Mouse (Mus musculus) limb, embryonic 14.5 days (tissue): ENCODE results near the gene Agrn. TPM values are rescaled to one million over a fixed set of nuclear protein-coding genes. Genes with fewer than 3 reads are reported as not detected.
"Not testable (repeated sequence)": the region's sequence is repeated elsewhere in the genome, so short reads cannot be mapped to it uniquely, and the experiment has no call there.

Source experiments
- ATAC-seq: fragments of 200-750 bp; cut with Nextera tagmentation; 2 replicates; pipeline ENCODE4 v1.8.0; 2017; ENCODE audit warnings: low read depth, moderate number of reproducible peaks, moderate TSS enrichment; ENCODE audit not compliant: low FRiP score
- DNase-seq: peaks from one replicate; pipeline ENCODE4 v3.0.0-alpha.2; 2015; ENCODE audit warnings: low spot score
- H3K27ac ChIP-seq: fragments of 300-500 bp; sonication (generic); replicated peaks from 2 replicates; pipeline ENCODE4 v1.5.1; 2014; ENCODE audit warnings: low read depth, mild to moderate bottlenecking, low read length, moderate library complexity, mixed read lengths
- H3K27me3 ChIP-seq: fragments of 300-500 bp; sonication (generic); 2 replicates; pipeline ENCODE4 v1.6.1; 2014; ENCODE audit warnings: low read length, mixed read lengths; ENCODE audit not compliant: control insufficient read depth, insufficient read depth
- H3K36me3 ChIP-seq: fragments of 300-500 bp; sonication (generic); 2 replicates; pipeline ENCODE4 v1.6.1; 2014; ENCODE audit warnings: mild to moderate bottlenecking, low read length, moderate library complexity, mixed read lengths; ENCODE audit not compliant: control insufficient read depth, insufficient read depth
- H3K4me1 ChIP-seq: fragments of 300-500 bp; sonication (generic); 2 replicates; pipeline ENCODE4 v1.6.1; 2014; ENCODE audit warnings: antibody characterized with exemption, low read length, mixed read lengths; ENCODE audit not compliant: control insufficient read depth, insufficient read depth
- H3K4me2 ChIP-seq: fragments of 300-500 bp; sonication (generic); replicated peaks from 2 replicates; pipeline ENCODE4 v1.6.1; 2014; ENCODE audit warnings: low read depth, mild to moderate bottlenecking, low read length, moderate library complexity; ENCODE audit not compliant: severe bottlenecking
- H3K4me3 ChIP-seq: fragments of 300-500 bp; sonication (generic); replicated peaks from 2 replicates; pipeline ENCODE4 v1.5.1; 2014; ENCODE audit warnings: low read length
- H3K9ac ChIP-seq: fragments of 300-500 bp; sonication (generic); 2 replicates; pipeline ENCODE4 v1.6.1; 2014; ENCODE audit warnings: mild to moderate bottlenecking, low read depth, low read length, moderate library complexity; ENCODE audit not compliant: severe bottlenecking
- H3K9me3 ChIP-seq: fragments of 300-500 bp; sonication (generic); 2 replicates; pipeline ENCODE4 v1.6.1; 2016; ENCODE audit warnings: low read length; ENCODE audit not compliant: control insufficient read depth
- POLR2A ChIP-seq: fragments of 200-500 bp; IDR thresholded peaks from 2 replicates; pipeline ENCODE4 v1.8.0; 2012; ENCODE audit warnings: inconsistent platforms, mild to moderate bottlenecking, moderate library complexity, borderline replicate concordance; ENCODE audit not compliant: insufficient read depth, insufficient read length; ENCODE audit errors: extremely low read depth
- WGBS: fragments of 180-500 bp; shearing (Covaris S2); extraction: QIAGEN DNeasy Blood & Tissue Kit; methylation state at CpG from one replicate; pipeline ENCODE4 v1.1.7; 2014; 5-methylcytosine and 5-hydroxymethylcytosine counted together
- polyA plus RNA-seq, 2 experiments: library from polyadenylated mRNA; depleted of rRNA in 1 of 2; stranded (reverse) in 1 of 2; unstranded in 1 of 2; fragments of >200 nt; fragmentation: Nextera tagmentation in 1 of 2; extraction: Ambion mirVana in 1 of 2; gene quantifications; 2 replicates each; pipeline versions ENCODE4 v1.2.1 to v1.2.3; 2012 to 2014

The Agrn gene
- polyA plus RNA-seq, 2 experiments: 78.5 to 264 TPM

DNA sequence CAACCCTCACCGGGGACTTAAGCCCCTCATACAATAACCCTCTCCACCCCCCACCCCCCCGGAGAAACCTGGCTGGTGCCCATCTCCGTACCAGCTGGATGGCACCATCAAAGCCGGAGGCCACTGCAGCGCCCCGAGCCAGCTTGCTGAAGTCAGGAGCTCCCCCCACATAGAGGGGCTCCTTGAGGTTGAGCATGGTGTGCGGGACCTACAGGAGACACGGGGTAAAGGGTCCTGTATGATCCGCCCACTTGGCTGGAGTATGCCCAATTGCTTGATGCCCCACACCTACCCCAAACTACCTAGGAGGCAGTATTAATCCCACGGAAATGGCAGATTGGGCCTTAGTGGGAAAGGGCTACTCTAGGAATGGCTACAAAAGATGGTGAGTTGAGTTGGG lies 28.2 kb downstream of the Agrn start:
- Histone ChIP-seq H3K36me3 (peaks cover 99% of the 10 kb centered on the region), H3K4me1 (no peaks in the 10 kb centered on the region), H3K4me2 (no peak overlapping the region), H3K27ac (no peak overlapping the region), H3K9me3 (no peaks in the 10 kb centered on the region), H3K27me3 (no peaks in the 10 kb centered on the region), H3K4me3 (no peak overlapping the region), H3K9ac (no peak overlapping the region)
- DNase-seq (no peak), ATAC-seq (no peak)
- TF ChIP-seq POLR2A: no peak
- WGBS: 96% methylated on average over 10 of the region's 10 CpGs

DNA sequence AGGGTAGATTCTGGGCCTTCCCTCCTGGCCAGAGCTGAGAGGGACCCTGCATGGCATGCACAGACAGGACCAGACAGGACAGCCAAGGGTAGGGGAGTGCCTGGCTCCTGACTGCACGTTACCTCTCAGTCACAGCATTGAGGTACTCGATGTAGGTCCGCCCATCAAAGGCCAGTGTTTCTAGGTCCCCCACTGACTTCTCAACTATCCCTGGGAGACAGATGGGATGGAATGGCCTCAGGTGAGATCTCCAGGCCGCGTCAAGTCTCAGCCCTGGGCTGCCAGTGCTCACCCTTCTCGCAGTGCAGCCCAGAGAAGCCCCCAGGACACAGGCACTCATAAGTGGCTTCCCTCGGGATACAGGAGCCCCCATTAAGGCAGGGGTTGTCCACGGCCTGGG lies 28.7 kb downstream of the Agrn start:
- no peaks in the 10 kb centered on the region for H3K27me3 ChIP-seq
- DNase-seq (no peak), ATAC-seq (no peak)
- no peak overlapping the region for H3K27ac ChIP-seq
- H3K36me3 ChIP-seq: peaks cover 98% of the 10 kb centered on the region
- no peak for TF ChIP-seq POLR2A
- H3K4me3 ChIP-seq: no peak overlapping the region
- no peaks in the 10 kb centered on the region for H3K9me3 ChIP-seq
- H3K4me2 ChIP-seq: no peak overlapping the region
- H3K4me1 ChIP-seq: no peaks in the 10 kb centered on the region
- H3K9ac ChIP-seq: no peak overlapping the region
- 78% methylated on average over 8 of the region's 8 CpGs for WGBS

DNA sequence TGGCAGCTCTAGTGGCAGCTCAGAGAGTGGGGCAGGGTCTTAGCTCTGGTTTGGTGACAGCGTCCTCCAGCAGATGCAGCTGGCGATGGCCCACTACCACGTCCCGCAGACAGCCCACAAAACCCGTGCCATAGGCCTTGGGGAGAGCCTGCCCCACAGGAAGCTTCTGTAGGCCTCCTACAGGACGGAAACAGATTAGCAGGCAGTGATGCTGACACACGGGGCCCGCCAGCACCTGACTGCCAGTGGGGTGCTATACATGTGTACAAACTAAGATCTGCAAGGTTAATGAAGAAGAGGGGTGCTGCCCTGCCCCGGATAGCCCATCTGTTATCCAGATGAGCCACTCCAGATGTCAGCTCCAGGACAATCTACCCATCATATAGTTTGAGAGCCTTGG lies 30.8 kb downstream of the Agrn start:
- Histone ChIP-seq H3K4me1 (no peaks in the 10 kb centered on the region), H3K4me3 (no peak overlapping the region), H3K27me3 (no peaks in the 10 kb centered on the region), H3K4me2 (no peak overlapping the region), H3K27ac (no peak overlapping the region), H3K9me3 (peaks cover 2% of the 10 kb centered on the region; the same call in 1 of the 2 replicates), H3K9ac (no peak overlapping the region), H3K36me3 (peaks cover 81% of the 10 kb centered on the region)
- 89% methylated on average over 9 of the region's 9 CpGs for WGBS
- DNase-seq: no peak
- no peak for ATAC-seq
- no peak for TF ChIP-seq POLR2A

DNA sequence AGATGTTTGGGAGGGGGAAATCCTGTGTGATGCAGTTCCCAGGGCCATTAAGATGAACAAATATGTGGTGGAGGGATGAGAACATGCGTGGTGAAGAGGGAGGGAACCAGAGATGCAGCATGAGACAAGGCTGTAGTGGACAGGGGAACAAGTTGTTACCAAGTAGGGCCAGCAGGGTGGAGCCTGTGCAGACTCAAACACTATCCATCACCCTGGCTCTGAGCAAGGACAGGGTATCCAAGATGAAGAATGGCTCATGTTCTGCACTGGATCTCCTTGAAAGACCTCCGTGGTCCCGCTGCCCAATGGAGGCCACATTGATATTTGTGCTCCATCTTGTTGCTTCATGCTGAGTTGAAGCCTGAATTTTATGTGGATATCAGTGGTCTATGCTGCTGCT lies 42.5 kb downstream of the Agrn start:
- Histone ChIP-seq H3K9ac (no peak overlapping the region), H3K4me3 (no peak overlapping the region), H3K27ac (no peak overlapping the region), H3K4me2 (no peak overlapping the region), H3K36me3 (no peaks in the 10 kb centered on the region), H3K4me1 (no peaks in the 10 kb centered on the region), H3K27me3 (no peaks in the 10 kb centered on the region), H3K9me3 (no peaks in the 10 kb centered on the region)
- DNase-seq: no peak
- no peak for ATAC-seq
- no peak for TF ChIP-seq POLR2A
- WGBS: 96% methylated on average over 3 of the region's 3 CpGs

DNA sequence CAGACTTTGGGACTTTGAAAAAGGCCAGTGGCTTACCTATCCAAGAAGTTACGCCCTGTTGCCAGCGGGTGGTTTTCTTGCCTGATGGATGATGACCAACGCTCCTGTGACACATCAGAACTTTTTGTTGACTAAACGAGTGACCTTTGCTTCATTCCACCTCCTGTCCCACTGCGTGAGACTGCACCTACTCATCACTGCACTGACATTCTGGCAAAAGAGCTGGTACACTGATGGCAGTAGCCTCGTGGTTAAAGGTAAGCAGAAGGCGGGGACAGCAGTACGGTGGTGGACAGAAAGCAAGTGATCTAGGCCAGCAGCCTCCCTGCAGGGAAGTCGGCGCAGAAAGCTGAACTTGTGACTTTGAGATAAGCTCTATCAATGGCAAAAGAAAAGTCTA lies 46.4 kb downstream of the Agrn start:
- H3K9ac ChIP-seq, H3K4me2 ChIP-seq, H3K4me3 ChIP-seq, H3K27ac ChIP-seq, DNase-seq, H3K27me3 ChIP-seq, H3K36me3 ChIP-seq, ATAC-seq, H3K4me1 ChIP-seq, H3K9me3 ChIP-seq: not testable (repeated sequence)
- 85% methylated on average over 10 of the region's 10 CpGs for WGBS
